Mouse (Mus musculus): ENCODE results near the gene Cfap97d2.

The Cfap97d2 gene

GRCm38 (mm10) chr8:13687101-13687717, 18.5 kb upstream of the Cfap97d2 start:
- no peak for DNase-seq (ENCODE audit: low spot score in 2 of 2)

GRCm38 (mm10) chr8:13687941-13688340, 17.7 kb upstream of the Cfap97d2 start:
- DNase-seq (ENCODE audit: low spot score in 2 of 2), result no peak

- no peak for DNase-seq (ENCODE audit: low spot score in 2 of 2)
These were observed 17.2 kb upstream of the Cfap97d2 start for GRCm38 (mm10) chr8:13688461-13688860.

GRCm38 (mm10) chr8:13689331-13689730, 16.4 kb upstream of the Cfap97d2 start:
- no peak for DNase-seq (ENCODE audit: low spot score in 2 of 2)

GRCm38 (mm10) chr8:13692302-13693066, 13.2 kb upstream of the Cfap97d2 start:
- DNase-seq (ENCODE audit: low spot score in 2 of 2), result no peak

GRCm38 (mm10) chr8:13694735-13695134, 11.0 kb upstream of the Cfap97d2 start:
- DNase-seq (ENCODE audit: low spot score in 2 of 2), result peak in 1 of 2 experiments; percentile 29

- DNase-seq (ENCODE audit: low spot score in 2 of 2), result no peak
These were observed 10.4 kb upstream of the Cfap97d2 start for GRCm38 (mm10) chr8:13695203-13695867.

GRCm38 (mm10) chr8:13696157-13696556, 9.5 kb upstream of the Cfap97d2 start:
- DNase-seq (ENCODE audit: low spot score in 2 of 2), result no peak

GRCm38 (mm10) chr8:13697196-13697595, 8.5 kb upstream of the Cfap97d2 start:
- DNase-seq (ENCODE audit: low spot score in 2 of 2), result no peak

GRCm38 (mm10) chr8:13697681-13698080, 8.0 kb upstream of the Cfap97d2 start:
- no peak for DNase-seq (ENCODE audit: low spot score in 2 of 2)

GRCm38 (mm10) chr8:13698281-13698680, 7.4 kb upstream of the Cfap97d2 start:
- no peak for DNase-seq (ENCODE audit: low spot score in 2 of 2)

GRCm38 (mm10) chr8:13699323-13699949, 6.3 kb upstream of the Cfap97d2 start:
- DNase-seq (ENCODE audit: low spot score in 2 of 2), result no peak

GRCm38 (mm10) chr8:13702755-13703154, 2.9 kb upstream of the Cfap97d2 start:
- DNase-seq (ENCODE audit: low spot score in 2 of 2), result no peak

- DNase-seq (ENCODE audit: low spot score in 2 of 2), result no peak
These were observed 1.9 kb upstream of the Cfap97d2 start for GRCm38 (mm10) chr8:13703756-13704155.

GRCm38 (mm10) chr8:13704301-13704700, 1.4 kb upstream of the Cfap97d2 start:
- DNase-seq (ENCODE audit: low spot score in 2 of 2), result no peak

GRCm38 (mm10) chr8:13706918-13707317, 1.2 kb downstream of the Cfap97d2 start:
- no peak for DNase-seq (ENCODE audit: low spot score in 2 of 2)

GRCm38 (mm10) chr8:13708514-13708913, 2.8 kb downstream of the Cfap97d2 start:
- no peak for DNase-seq (ENCODE audit: low spot score in 2 of 2)

GRCm38 (mm10) chr8:13718980-13719379, 13.3 kb downstream of the Cfap97d2 start:
- no peak for DNase-seq (ENCODE audit: low spot score in 2 of 2)

- peak; percentile 44 to 54 for DNase-seq (ENCODE audit: low spot score in 2 of 2)
These were observed 20.0 kb downstream of the Cfap97d2 start for GRCm38 (mm10) chr8:13725722-13726121.

- DNase-seq (ENCODE audit: low spot score in 2 of 2), result no peak
These were observed 21.9 kb downstream of the Cfap97d2 start for GRCm38 (mm10) chr8:13727469-13728094.

- peak; percentile 25 to 32 for DNase-seq (ENCODE audit: low spot score in 2 of 2)
These were observed 34.7 kb downstream of the Cfap97d2 start for GRCm38 (mm10) chr8:13740323-13740770.
